Mouse (Mus musculus): ENCODE data around the gene Pts.

GRCm38 (mm10) chr9:50505405-50505804 lies 23.1 kb downstream of the Pts start:
- TF ChIP-seq POLR2A (IDR thresholded peaks at IDR 0.05; ENCODE audit: borderline replicate concordance, insufficient read depth, low read length) = no peak
- TF ChIP-seq CTCF (IDR thresholded peaks at IDR 0.05; ENCODE audit: borderline replicate concordance, insufficient read depth, low read depth, low read length) = no peak
